Comparison of ENCODE assay signal across 8 mouse cellular contexts in the genomic region with DNA sequence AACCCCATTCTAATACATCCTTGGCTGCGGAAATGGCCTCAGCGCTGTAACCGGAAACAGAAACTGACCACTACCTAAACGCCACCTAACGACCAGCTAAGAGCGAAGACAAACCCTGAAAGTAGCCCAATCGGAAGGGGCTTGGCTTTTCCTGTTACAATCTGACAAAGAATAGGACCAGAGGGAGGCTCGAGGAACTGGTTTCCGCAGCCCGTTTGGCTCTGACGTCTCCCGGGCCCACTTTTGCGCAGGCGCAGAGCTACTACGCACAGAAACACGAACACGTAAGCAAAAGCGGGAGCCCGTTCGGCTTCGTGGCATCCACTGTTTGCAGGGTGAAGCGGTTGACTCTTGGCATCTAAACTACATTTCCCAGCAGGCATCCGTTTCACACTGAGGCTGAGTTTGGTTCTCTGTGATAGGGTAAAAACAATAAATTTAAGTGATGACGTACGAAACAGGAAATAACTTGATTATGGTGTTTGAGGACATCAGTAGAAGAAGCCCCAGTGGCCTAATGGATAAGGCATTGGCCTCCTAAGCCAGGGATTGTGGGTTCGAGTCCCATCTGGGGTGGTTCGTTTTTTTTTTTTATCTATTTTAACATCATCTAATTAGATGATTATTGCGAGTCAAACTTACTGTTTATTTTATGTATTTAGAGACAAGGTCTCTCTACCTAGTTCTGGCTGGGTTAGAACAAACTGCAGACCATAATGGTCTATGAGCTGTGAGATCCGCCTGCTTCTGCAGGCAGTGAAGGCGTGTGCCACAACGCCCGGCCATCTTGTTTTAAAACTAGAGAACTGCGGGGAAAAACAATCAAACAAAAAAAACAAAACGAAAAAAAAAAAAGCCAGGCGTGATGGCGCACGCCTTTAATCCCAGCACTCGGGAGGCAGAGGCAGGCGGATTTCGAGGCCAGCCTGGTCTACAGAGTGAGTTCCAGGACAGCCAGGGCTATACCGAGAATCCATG. TPM values are rescaled to one million over a fixed set of nuclear protein-coding genes. Genes with fewer than 3 reads are reported as not detected.
DNase-seq lines count a peak whose midpoint lies in the region; ATAC-seq and TF ChIP-seq lines count a peak whose summit lies in the region.

Gene Fmc1 (plus strand): TSS at position 75 of the 978 bp plus-strand sequence.

- TF ChIP-seq POLR2A in testis, adult 2 months (IDR thresholded peaks at IDR 0.05; ENCODE audit: control insufficient read depth, low read depth, low read length), result peak; percentile 91

- peaks cover 2% of the 10 kb centered on the region; the same call in 1 of the 2 replicates for H3K36me3 ChIP-seq in E14TG2a.4 (ENCODE audit: insufficient read depth, low read length)
- no peaks in the 10 kb centered on the region for H3K36me3 ChIP-seq in forebrain, embryonic 12.5 days (replicated peaks)
- no peaks in the 10 kb centered on the region for H3K36me3 ChIP-seq in heart, postnatal 0 days (replicated peaks; ENCODE audit: control insufficient read depth, insufficient read depth, low read length)
- no peaks in the 10 kb centered on the region for H3K36me3 ChIP-seq in liver, embryonic 16.5 days (ENCODE audit: control insufficient read depth, insufficient read depth)
- no peaks in the 10 kb centered on the region for H3K36me3 ChIP-seq in neural tube, embryonic 13.5 days
- no peaks in the 10 kb centered on the region for H3K36me3 ChIP-seq in testis, adult 2 months (ENCODE audit: control insufficient read depth, insufficient read depth, low read length)

- H3K9ac ChIP-seq in forebrain, embryonic 12.5 days, result peak within 1 kb of the TSS; percentile 89
- H3K9ac ChIP-seq in heart, postnatal 0 days (replicated peaks; ENCODE audit: low read depth, low read length), result peak within 1 kb of the TSS; percentile 82
- H3K9ac ChIP-seq in liver, embryonic 16.5 days (ENCODE audit: low read depth, low read length), result peak within 1 kb of the TSS; percentile 98
- H3K9ac ChIP-seq in neural tube, embryonic 13.5 days, result peak within 1 kb of the TSS; percentile 89

- TF ChIP-seq EP300 in heart, postnatal 0 days (IDR thresholded peaks at IDR 0.05; ENCODE audit: low read depth), result peak; percentile 66; the same call in 1 of the 2 replicates

- peaks cover 20% of the 10 kb centered on the region for H3K4me1 ChIP-seq in E14TG2a.4 (replicated peaks; ENCODE audit: low read depth, low read length)
- peaks cover 9% of the 10 kb centered on the region for H3K4me1 ChIP-seq in forebrain, embryonic 12.5 days
- H3K4me1 ChIP-seq in heart, postnatal 0 days (ENCODE audit: control insufficient read depth, insufficient read depth), result peaks cover 14% of the 10 kb centered on the region
- H3K4me1 ChIP-seq in liver, embryonic 16.5 days (ENCODE audit: control insufficient read depth, low read depth, low read length), result peaks cover 11% of the 10 kb centered on the region
- peaks cover 15% of the 10 kb centered on the region for H3K4me1 ChIP-seq in neural tube, embryonic 13.5 days (replicated peaks)
- H3K4me1 ChIP-seq in testis, adult 2 months (ENCODE audit: control insufficient read depth, insufficient read depth, low read length), result no peaks in the 10 kb centered on the region; the same call in none of the 2 replicates

- DNase-seq in c-Kit-positive CD71-positive TER-119-positive erythroid progenitor cells, embryonic 14.5 days (ENCODE audit: low spot score), result peak; percentile 99
- DNase-seq in heart, postnatal 0 days (ENCODE audit: low spot score), result peak; percentile 98
- peak; percentile 96 to 98 for DNase-seq in kidney, postnatal 4 days

- H3K9me3 ChIP-seq in E14TG2a.4 (ENCODE audit: low read length), result no peaks in the 10 kb centered on the region
- H3K9me3 ChIP-seq in forebrain, embryonic 12.5 days, result no peaks in the 10 kb centered on the region
- H3K9me3 ChIP-seq in heart, postnatal 0 days (replicated peaks; ENCODE audit: control insufficient read depth, low read length), result no peaks in the 10 kb centered on the region
- no peaks in the 10 kb centered on the region for H3K9me3 ChIP-seq in liver, embryonic 16.5 days (replicated peaks; ENCODE audit: control insufficient read depth, low read length)
- H3K9me3 ChIP-seq in neural tube, embryonic 13.5 days, result no peaks in the 10 kb centered on the region

- H3K4me2 ChIP-seq in forebrain, embryonic 12.5 days, result peak within 1 kb of the TSS; percentile 77
- H3K4me2 ChIP-seq in heart, postnatal 0 days (ENCODE audit: low read depth, low read length), result peak within 1 kb of the TSS; percentile 86
- H3K4me2 ChIP-seq in liver, embryonic 16.5 days (ENCODE audit: low read depth, low read length), result peak within 1 kb of the TSS; percentile 79
- H3K4me2 ChIP-seq in neural tube, embryonic 13.5 days, result peak within 1 kb of the TSS; percentile 83

- no peaks in the 10 kb centered on the region for H3K27me3 ChIP-seq in E14TG2a.4 (ENCODE audit: insufficient read depth, low read length)
- no peaks in the 10 kb centered on the region for H3K27me3 ChIP-seq in forebrain, embryonic 12.5 days
- H3K27me3 ChIP-seq in heart, postnatal 0 days (ENCODE audit: control insufficient read depth, insufficient read depth, low read length), result no peaks in the 10 kb centered on the region
- H3K27me3 ChIP-seq in liver, embryonic 16.5 days (ENCODE audit: control insufficient read depth, insufficient read depth, low read depth, low read length), result no peaks in the 10 kb centered on the region
- H3K27me3 ChIP-seq in neural tube, embryonic 13.5 days, result no peaks in the 10 kb centered on the region
- H3K27me3 ChIP-seq in testis, adult 2 months (ENCODE audit: control insufficient read depth, insufficient read depth, low read length), result no peaks in the 10 kb centered on the region

- peak within 1 kb of the TSS; percentile 95 for H3K4me3 ChIP-seq in E14TG2a.4 (replicated peaks; ENCODE audit: low read length)
- H3K4me3 ChIP-seq in forebrain, embryonic 12.5 days (replicated peaks), result peak within 1 kb of the TSS; percentile 73
- H3K4me3 ChIP-seq in heart, postnatal 0 days (ENCODE audit: low read depth, low read length), result peak within 1 kb of the TSS; percentile 71
- H3K4me3 ChIP-seq in liver, embryonic 16.5 days (ENCODE audit: low read depth, low read length), result peak within 1 kb of the TSS; percentile 98
- H3K4me3 ChIP-seq in neural tube, embryonic 13.5 days, result peak within 1 kb of the TSS; percentile 82
- H3K4me3 ChIP-seq in testis, adult 2 months (ENCODE audit: control insufficient read depth, low read depth, low read length), result peak within 1 kb of the TSS; percentile 92

- no peak for TF ChIP-seq CTCF in E14TG2a.4 (conservative IDR thresholded peaks at IDR 0.05; ENCODE audit: low read length)
- TF ChIP-seq CTCF in heart, postnatal 0 days (IDR thresholded peaks at IDR 0.05; ENCODE audit: low read depth), result peak; percentile 47
- TF ChIP-seq CTCF in testis, adult 2 months (IDR thresholded peaks at IDR 0.05; ENCODE audit: control insufficient read depth, insufficient read depth, insufficient replicate concordance, low read depth, low read length), result no peak

- H3K27ac ChIP-seq in forebrain, embryonic 12.5 days, result peak within 1 kb of the TSS; percentile 97
- peak within 1 kb of the TSS; percentile 98 for H3K27ac ChIP-seq in heart, postnatal 0 days (ENCODE audit: low read depth)
- H3K27ac ChIP-seq in liver, embryonic 16.5 days (ENCODE audit: low read length), result peak within 1 kb of the TSS; percentile 97
- H3K27ac ChIP-seq in neural tube, embryonic 13.5 days (replicated peaks), result peak within 1 kb of the TSS; percentile 98
- H3K27ac ChIP-seq in testis, adult 2 months (ENCODE audit: control insufficient read depth, insufficient read depth, low read depth, low read length), result peak within 1 kb of the TSS; percentile 96

- whole genome bisulfite sequencing in forebrain, embryonic 12.5 days, result 6% methylated on average over 41 of the region's 41 CpGs
- WGBS in heart, postnatal 0 days, result 5% methylated on average over 41 of the region's 41 CpGs
- 1% methylated on average over 41 of the region's 41 CpGs for WGBS in liver, embryonic 16.5 days (ENCODE audit: insufficient replicate concordance)
- 7% methylated on average over 41 of the region's 41 CpGs for WGBS in neural tube, embryonic 13.5 days

- ATAC-seq in forebrain, embryonic 12.5 days (ENCODE audit: low FRiP score), result peak; percentile 90
- ATAC-seq in heart, postnatal 0 days (ENCODE audit: insufficient read depth, low read depth), result peak; percentile 86
- ATAC-seq in liver, embryonic 16.5 days (ENCODE audit: low read depth), result peak; percentile 85
- peak; percentile 86 for ATAC-seq in neural tube, embryonic 13.5 days (ENCODE audit: low read depth)

RNA-seq across cellular contexts. Expression of gene Fmc1, which starts in this region (rescaled TPM):
- 129 and 134 TPM in 2 replicates for polyA plus RNA-seq in forebrain, embryonic 12.5 days (2016; fragmentation: Nextera tagmentation; extraction: Ambion mirVana)
- 119 and 185 TPM in 2 replicates for total RNA-seq in heart, postnatal 0 days (2014; rRNA removed; ENCODE audit: low replicate concordance)
- 453 and 460 TPM in 2 replicates for polyA plus RNA-seq in heart, postnatal 0 days (2015; fragmentation: Nextera tagmentation; extraction: Ambion mirVana)
- polyA plus RNA-seq in liver, embryonic 16.5 days (2015; fragmentation: Nextera tagmentation; extraction: Ambion mirVana), result 74.5 and 81.7 TPM in 2 replicates
- 165 and 187 TPM in 2 replicates for polyA plus RNA-seq in neural tube, embryonic 13.5 days (2015; fragmentation: Nextera tagmentation; extraction: Ambion mirVana)
- polyA plus RNA-seq in testis, adult 2 months (2012; rRNA removed), result 64.0 and 74.2 TPM in 2 replicates

Comparison
In these comparisons a context has a peak if more than half of its experiments do, and no peak if none do; other contexts are left out.
1. Peak in every context shown above with its lines: DNase-seq, ATAC-seq, H3K4me3 ChIP-seq and H3K27ac ChIP-seq.